Mouse (Mus musculus) liver, embryonic 14.5 days (tissue): ENCODE measurements around the gene Il1r1. TPM values are rescaled to one million over a fixed set of nuclear protein-coding genes. Genes with fewer than 3 reads are reported as not detected.

Experiments
- ATAC-seq: fragments of 200-750 bp; cut with Nextera tagmentation; 2 replicates; pipeline ENCODE4 v1.8.0; 2017; ENCODE audit warnings: moderate number of reproducible peaks, mild to moderate bottlenecking, moderate library complexity; ENCODE audit not compliant: insufficient read depth
- DNase-seq, 3 experiments: peaks; one replicate each; pipeline ENCODE4 v3.0.0-alpha.2; 2012 to 2013; ENCODE audit warnings: low read depth in 3 of 3, low spot score in 3 of 3
- H3K27ac ChIP-seq: fragments of 300-500 bp; sonication (generic); 2 replicates; pipeline ENCODE4 v1.5.1; 2014; ENCODE audit warnings: moderate library complexity, mild to moderate bottlenecking, control low read depth, inconsistent platforms
- H3K27me3 ChIP-seq: fragments of 300-500 bp; sonication (generic); 2 replicates; pipeline ENCODE4 v1.6.1; 2014; ENCODE audit warnings: mild to moderate bottlenecking, low read length, moderate library complexity; ENCODE audit not compliant: control insufficient read depth, insufficient read depth
- H3K36me3 ChIP-seq: fragments of 300-500 bp; sonication (generic); replicated peaks from 2 replicates; pipeline ENCODE4 v1.6.1; 2014; ENCODE audit warnings: low read depth; ENCODE audit not compliant: control insufficient read depth, insufficient read depth
- H3K4me1 ChIP-seq, 2 experiments: fragments of 200-500 bp in 1 of 2; fragments of 300-500 bp in 1 of 2; sonication (generic) in 1 of 2; replicated peaks; 2 replicates each; pipeline ENCODE4 v1.6.1; 2012 to 2014; ENCODE audit warnings: antibody characterized with exemption in 1 of 2, inconsistent platforms in 1 of 2, low read length in 1 of 2; ENCODE audit not compliant: control insufficient read depth in 2 of 2, insufficient read depth in 2 of 2
- H3K4me2 ChIP-seq: fragments of 300-500 bp; sonication (generic); 2 replicates; pipeline ENCODE4 v1.6.1; 2014; ENCODE audit warnings: low read depth, mild to moderate bottlenecking, control low read depth, moderate library complexity
- H3K4me3 ChIP-seq, 2 experiments: fragments of 200-500 bp in 1 of 2; fragments of 300-500 bp in 1 of 2; sonication (generic) in 1 of 2; 2 replicates each; pipeline ENCODE4 v1.5.1; 2012 to 2014; ENCODE audit warnings: low read depth in 2 of 2, low read length in 2 of 2, mild to moderate bottlenecking in 2 of 2, control low read depth in 1 of 2, inconsistent platforms in 1 of 2, moderate library complexity in 1 of 2; ENCODE audit not compliant: insufficient read depth in 1 of 2
- H3K9ac ChIP-seq: fragments of 300-500 bp; sonication (generic); replicated peaks from 2 replicates; pipeline ENCODE4 v1.6.1; 2014; ENCODE audit warnings: mild to moderate bottlenecking, control low read depth, moderate library complexity
- H3K9me3 ChIP-seq: fragments of 300-500 bp; sonication (generic); 2 replicates; pipeline ENCODE4 v1.6.1; 2016; ENCODE audit warnings: low read length, mixed read lengths; ENCODE audit not compliant: control insufficient read depth
- CTCF ChIP-seq: IDR thresholded peaks from 2 replicates; pipeline ENCODE4 v1.5.1; 2016; ENCODE audit warnings: antibody characterized with exemption, low read depth, control low read depth
- EP300 ChIP-seq: IDR thresholded peaks from 2 replicates; pipeline ENCODE4 v1.6.1; 2016; ENCODE audit warnings: antibody characterized with exemption, low read depth
- WGBS: fragments of 180-500 bp; shearing (Covaris S2); extraction: QIAGEN DNeasy Blood & Tissue Kit; methylation state at CpG from one replicate; pipeline ENCODE4 v1.1.7; 2014; ENCODE audit not compliant: insufficient replicate concordance; 5-methylcytosine and 5-hydroxymethylcytosine counted together
- polyA plus RNA-seq, 2 experiments: library from polyadenylated mRNA; depleted of rRNA in 1 of 2; stranded (reverse) in 1 of 2; unstranded in 1 of 2; fragments of >200 nt; fragmentation: Nextera tagmentation in 1 of 2; extraction: Ambion mirVana in 1 of 2; gene quantifications; 2 replicates each; pipeline versions ENCODE4 v1.2.1 to v1.2.3; 2012 to 2014

The Il1r1 gene
- polyA plus RNA-seq, 2 experiments = 2.9 to 9.9 TPM

DNA sequence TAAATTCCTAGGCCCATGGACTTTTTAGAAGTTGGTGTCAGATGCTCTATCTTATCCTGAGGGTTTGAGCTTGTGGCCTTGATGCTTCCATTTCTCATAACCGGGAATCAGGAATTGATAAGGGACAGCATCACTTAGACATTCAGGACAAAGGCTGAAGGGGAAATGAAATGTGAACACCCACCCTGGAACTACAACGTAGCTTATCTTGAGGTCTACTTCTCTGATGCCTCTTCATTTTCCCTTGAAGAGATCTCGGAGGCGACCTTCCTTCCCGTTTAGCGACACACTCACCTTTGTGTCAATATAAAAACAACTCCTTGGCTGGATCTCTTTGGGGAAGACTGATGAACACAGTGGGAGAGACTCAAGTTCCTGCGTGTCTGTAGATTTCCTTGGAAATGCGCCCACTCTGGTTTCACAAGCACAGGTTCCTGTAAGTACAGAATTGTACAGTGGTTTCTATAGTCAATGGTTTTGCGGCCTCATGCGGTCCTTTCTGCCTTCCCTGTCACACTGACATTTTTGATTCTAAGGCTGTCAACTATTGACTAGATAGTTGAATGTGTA, 46.7 kb downstream of the Il1r1 start:
- Histone ChIP-seq H3K4me3 (no peak overlapping the region), H3K27me3 (no peaks in the 10 kb centered on the region), H3K9me3 (no peaks in the 10 kb centered on the region), H3K27ac (no peak overlapping the region), H3K4me2 (no peak overlapping the region), H3K4me1 (peaks cover 0 to 9% of the 10 kb centered on the region in 2 experiments; a peak in 3 of 4 replicates), H3K36me3 (no peaks in the 10 kb centered on the region), H3K9ac (no peak overlapping the region)
- WGBS = 53% methylated on average over 10 of the region's 10 CpGs
- DNase-seq = no peak
- ATAC-seq = no peak
- no peak for TF ChIP-seq CTCF
- TF ChIP-seq EP300 = no peak

DNA sequence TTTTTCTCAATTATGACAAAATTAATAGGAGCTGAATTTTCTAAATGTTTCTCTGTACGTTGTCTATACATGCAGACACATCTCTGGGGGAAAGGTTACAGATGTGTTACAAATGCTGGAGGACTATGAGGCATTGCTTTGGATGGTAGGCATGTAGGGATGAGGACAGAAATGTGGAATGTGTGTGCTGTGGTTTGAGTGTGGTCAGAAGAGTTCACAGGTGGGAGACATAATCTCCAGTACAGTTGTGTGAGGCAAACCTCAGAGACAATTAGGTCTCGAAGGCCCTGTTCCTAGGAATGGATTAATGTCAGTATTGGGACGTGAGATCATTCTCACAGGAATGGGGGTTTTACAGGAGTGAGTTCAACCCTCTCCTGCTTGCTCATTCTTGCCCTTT, 47.3 kb downstream of the Il1r1 start:
- 57% methylated on average over 3 of the region's 3 CpGs for WGBS
- Histone ChIP-seq H3K27ac (no peak overlapping the region), H3K4me3 (no peak overlapping the region), H3K4me2 (no peak overlapping the region), H3K4me1 (peaks cover 0 to 9% of the 10 kb centered on the region in 2 experiments; a peak in 3 of 4 replicates), H3K36me3 (no peaks in the 10 kb centered on the region), H3K9me3 (no peaks in the 10 kb centered on the region), H3K27me3 (no peaks in the 10 kb centered on the region), H3K9ac (no peak overlapping the region)
- ATAC-seq = no peak
- TF ChIP-seq EP300 = no peak
- no peak for TF ChIP-seq CTCF
- no peak for DNase-seq

DNA sequence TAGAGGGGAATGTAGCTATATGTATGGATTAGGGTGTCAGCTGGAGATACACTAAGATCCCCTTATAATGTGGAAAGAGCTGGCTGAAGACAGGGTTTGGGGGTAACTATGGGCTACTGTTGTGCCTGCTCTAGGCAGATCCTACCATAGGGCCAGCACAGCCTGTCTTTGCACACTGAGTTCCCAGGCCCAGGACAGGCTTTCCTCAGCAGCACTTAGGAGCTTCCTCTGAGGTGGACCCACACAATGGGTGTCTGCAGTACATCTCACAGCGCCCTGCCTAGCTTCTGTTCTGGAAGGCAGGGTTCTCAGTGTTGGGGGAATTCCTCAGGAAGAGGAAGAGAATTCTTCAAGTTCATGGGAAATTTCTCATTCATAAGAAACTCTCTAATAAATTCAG, 48.6 kb downstream of the Il1r1 start:
- no peaks in the 10 kb centered on the region for H3K9me3 ChIP-seq
- H3K4me2 ChIP-seq = no peak overlapping the region
- no peak overlapping the region for H3K4me3 ChIP-seq
- WGBS = 79% methylated on average over 1 of the region's 1 CpGs
- TF ChIP-seq CTCF = no peak
- TF ChIP-seq EP300 = no peak
- DNase-seq (no peak), ATAC-seq (no peak)
- peaks cover 0 to 20% of the 10 kb centered on the region in 2 experiments; a peak in 3 of 4 replicates for H3K4me1 ChIP-seq
- no peaks in the 10 kb centered on the region for H3K27me3 ChIP-seq
- no peak overlapping the region for H3K27ac ChIP-seq
- no peaks in the 10 kb centered on the region for H3K36me3 ChIP-seq
- no peak overlapping the region for H3K9ac ChIP-seq

DNA sequence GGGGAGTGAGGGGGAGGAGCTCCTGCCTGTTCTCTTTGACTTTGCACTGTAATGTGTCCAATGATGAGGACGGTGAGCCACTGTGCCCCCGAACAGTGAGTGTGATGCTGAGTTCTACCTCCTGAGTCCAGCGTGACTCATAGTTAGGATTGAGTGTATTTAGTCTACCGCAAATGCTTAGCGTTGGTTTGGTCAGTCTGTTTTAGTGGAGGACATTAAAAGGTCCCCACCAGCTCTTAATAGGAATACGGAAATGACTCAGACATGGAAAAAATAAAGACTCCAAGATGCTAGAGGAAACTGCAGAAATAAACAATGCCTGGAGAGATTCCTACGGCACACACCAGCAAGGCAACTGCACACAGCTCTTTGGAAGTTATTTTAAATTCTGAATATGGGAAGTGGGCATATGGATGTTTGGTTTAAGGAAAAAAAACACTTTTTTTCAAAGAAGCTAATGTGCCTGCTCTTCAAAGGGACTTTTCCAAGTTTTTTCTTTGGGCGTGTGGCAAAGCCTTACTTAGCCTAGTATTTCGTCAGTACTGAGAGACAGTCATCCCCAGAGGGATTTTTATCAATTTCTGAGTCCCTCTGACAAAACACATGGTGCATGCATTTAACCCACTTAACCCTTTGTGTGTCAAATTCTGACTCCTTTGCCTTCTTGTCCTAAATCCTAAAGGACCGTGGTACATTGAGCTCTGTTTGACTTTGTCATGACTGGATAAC, 50.6 kb downstream of the Il1r1 start:
- 61% methylated on average over 10 of the region's 10 CpGs for WGBS
- Histone ChIP-seq H3K4me2 (no peak overlapping the region), H3K36me3 (no peaks in the 10 kb centered on the region), H3K27me3 (no peaks in the 10 kb centered on the region), H3K27ac (no peak overlapping the region), H3K9ac (no peak overlapping the region), H3K4me3 (no peak overlapping the region), H3K4me1 (peaks cover 0 to 18% of the 10 kb centered on the region in 2 experiments; a peak in 3 of 4 replicates), H3K9me3 (no peaks in the 10 kb centered on the region)
- ATAC-seq = no peak
- TF ChIP-seq EP300 (no peak), CTCF (no peak)
- DNase-seq = no peak

DNA sequence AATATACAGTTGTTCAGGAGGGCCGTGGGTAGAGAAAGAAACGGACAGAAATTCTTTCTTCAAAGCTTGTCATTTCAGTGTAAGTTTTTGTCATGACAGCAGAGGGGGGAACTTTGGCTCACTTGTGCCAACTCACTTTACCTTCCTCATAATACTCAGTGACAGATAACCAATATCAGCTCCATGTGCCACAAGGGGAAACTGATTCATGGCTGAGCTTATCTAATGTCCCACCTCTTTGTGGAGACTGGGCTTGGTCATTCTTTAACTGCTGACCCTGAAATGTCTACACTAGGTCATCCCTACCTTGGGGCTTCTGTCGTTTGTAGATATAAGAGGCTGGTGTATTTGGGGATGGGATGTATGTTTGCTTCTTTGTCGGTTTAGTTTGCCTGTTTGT, 53.1 kb downstream of the Il1r1 start:
- WGBS = 56% methylated on average over 4 of the region's 4 CpGs
- DNase-seq (no peak), ATAC-seq (no peak)
- H3K4me2 ChIP-seq = no peak overlapping the region
- peaks cover 0 to 13% of the 10 kb centered on the region in 2 experiments; a peak in 2 of 4 replicates for H3K4me1 ChIP-seq
- H3K9ac ChIP-seq = no peak overlapping the region
- no peaks in the 10 kb centered on the region for H3K27me3 ChIP-seq
- no peak overlapping the region for H3K4me3 ChIP-seq
- H3K36me3 ChIP-seq = no peaks in the 10 kb centered on the region
- no peak for TF ChIP-seq CTCF
- TF ChIP-seq EP300 = no peak
- no peaks in the 10 kb centered on the region for H3K9me3 ChIP-seq
- no peak overlapping the region for H3K27ac ChIP-seq
